Mouse (Mus musculus) gastrocnemius, postnatal 36 days (tissue): ENCODE measurements around the gene Dxo. TPM values are rescaled to one million over a fixed set of nuclear protein-coding genes. Genes with fewer than 3 reads are reported as not detected.
"Not testable (repeated sequence)": the region's sequence is repeated elsewhere in the genome, so short reads cannot be mapped to it uniquely, and the experiment has no call there.

Experiments
- DNase-seq, 2 experiments: peaks; one replicate each; pipeline ENCODE4 v3.0.0; 2022
- intact Hi-C: fragments of 180-260 bp; cut with DNase I; formaldehyde crosslinking; loops from one replicate; pipeline ENCODE4 v1.15.1; 2025
- total RNA-seq, 2 experiments: library from RNA; stranded (reverse); gene quantifications; 2 replicates each; pipeline ENCODE4 v1.2.3; 2021

Gene Dxo
- total RNA-seq, 2 experiments from 2014 or later, result 6.5 to 9.1 TPM

- intact Hi-C loops, result no loop called here
- no peak for DNase-seq
These were observed 21.9 kb upstream of the Dxo start for GRCm38 (mm10) chr17:34814818-34815370.

GRCm38 (mm10) chr17:34830776-34831175, 6.0 kb upstream of the Dxo start:
- intact Hi-C loops, result loop anchor here (10.0 kb wide), 1 partner anchor 186 kb away; the partner anchor contains the start of genes Atf6b and Fkbpl
- DNase-seq, result not testable (repeated sequence)

GRCm38 (mm10) chr17:34836155-34836855, 514 bp upstream of the Dxo start:
- no peak for DNase-seq
- intact Hi-C loops, result loop anchor here (10.0 kb wide), 1 partner anchor 192 kb away; the partner anchor contains the start of genes Atf6b and Fkbpl

GRCm38 (mm10) chr17:34837464-34838324, 875 bp downstream of the Dxo start:
- DNase-seq, result no peak
- intact Hi-C loops, result loop anchor here (10.0 kb wide), 1 partner anchor 193 kb away; the partner anchor contains the start of genes Atf6b and Fkbpl

- intact Hi-C loops, result loop anchor here (10.0 kb wide), 1 partner anchor 194 kb away; the partner anchor contains the start of genes Atf6b and Fkbpl
- DNase-seq, result no peak
These were observed 2.0 kb downstream of the Dxo start for GRCm38 (mm10) chr17:34838785-34839184.

GRCm38 (mm10) chr17:34840736-34841307, 4.0 kb downstream of the Dxo start:
- no peak for DNase-seq
- intact Hi-C loops, result loop anchor here (10.0 kb wide), 1 partner anchor 684 kb away; no protein-coding TSS in a partner anchor

- intact Hi-C loops, result loop anchor here (10.0 kb wide), 1 partner anchor 680 kb away; no protein-coding TSS in a partner anchor
These were observed 8.1 kb downstream of the Dxo start for GRCm38 (mm10) chr17:34844884-34845283.

GRCm38 (mm10) chr17:34847192-34847591, 10.4 kb downstream of the Dxo start:
- intact Hi-C loops, result loop anchor here (10.0 kb wide), 1 partner anchor 678 kb away; no protein-coding TSS in a partner anchor

More at GRCm38 (mm10) chr17:34844884-34845283, 8.1 kb downstream of the Dxo start:
- no peak for DNase-seq

GRCm38 (mm10) chr17:34847615-34848014, 10.8 kb downstream of the Dxo start:
- intact Hi-C loops, result loop anchor here (10.0 kb wide), 1 partner anchor 677 kb away; no protein-coding TSS in a partner anchor

More at GRCm38 (mm10) chr17:34847192-34847591, 10.4 kb downstream of the Dxo start:
- DNase-seq, result no peak

GRCm38 (mm10) chr17:34849722-34850516, 13.1 kb downstream of the Dxo start, which contains the start of the genes Skiv2l and Nelfe:
TSS of gene Skiv2l (minus strand) at chr17:34850210.
TSS of gene Nelfe (plus strand) at chr17:34850391.
- DNase-seq, result peak; percentile 93 to 98
- intact Hi-C loops, result loop anchor here (10.0 kb wide), 1 partner anchor 675 kb away; no protein-coding TSS in a partner anchor

More at GRCm38 (mm10) chr17:34847615-34848014, 10.8 kb downstream of the Dxo start:
- no peak for DNase-seq

GRCm38 (mm10) chr17:34850517-34851125, 13.8 kb downstream of the Dxo start:
- DNase-seq, result no peak
- intact Hi-C loops, result no loop called here

- DNase-seq, result no peak
- intact Hi-C loops, result no loop called here
These were observed 16.7 kb downstream of the Dxo start for GRCm38 (mm10) chr17:34853511-34853910.

GRCm38 (mm10) chr17:34854761-34855160, 17.9 kb downstream of the Dxo start:
- intact Hi-C loops, result loop anchor here (1.0 kb wide), 1 partner anchor 58 kb away; no protein-coding TSS in a partner anchor
- no peak for DNase-seq

GRCm38 (mm10) chr17:34855825-34856224, 19.0 kb downstream of the Dxo start:
- intact Hi-C loops, result loop anchor here (2.0 kb wide), 1 partner anchor 127 kb away; no protein-coding TSS in a partner anchor
- peak in 1 of 2 experiments; percentile 29 for DNase-seq

GRCm38 (mm10) chr17:34858670-34859069, 21.9 kb downstream of the Dxo start:
- no peak for DNase-seq
- intact Hi-C loops, result no loop called here

GRCm38 (mm10) chr17:34860514-34860913, 23.7 kb downstream of the Dxo start:
- intact Hi-C loops, result no loop called here
- no peak for DNase-seq

GRCm38 (mm10) chr17:34861704-34862415, 25.0 kb downstream of the Dxo start:
- intact Hi-C loops, result no loop called here
- DNase-seq, result peak in 1 of 2 experiments; percentile 23
